Mouse (Mus musculus) CH12.LX (cell line): Measurements from ENCODE around the gene Itpr1. TPM values are rescaled to one million over a fixed set of nuclear protein-coding genes. Genes with fewer than 3 reads are reported as not detected.
A peak's percentile ranks its signal among the peaks of the same experiment; 100 is the strongest.

ENCODE experiments used
- DNase-seq: peaks from one replicate; pipeline ENCODE4 v3.0.0-alpha.2; 2013; ENCODE audit errors: extremely low read depth
- H3K27ac ChIP-seq: 2 replicates; pipeline ENCODE4 v1.5.1; 2012; ENCODE audit warnings: low read depth, mild to moderate bottlenecking, control low read depth, moderate library complexity; ENCODE audit not compliant: insufficient read depth
- H3K27me3 ChIP-seq: replicated peaks from 2 replicates; pipeline ENCODE3; 2012; ENCODE audit warnings: inconsistent platforms
- H3K36me3 ChIP-seq, 2 experiments: replicated peaks in 1 of 2; 2 replicates each; pipeline versions ENCODE3 to v1.6.1; 2012; ENCODE audit warnings: inconsistent platforms in 1 of 2, low read length in 1 of 2, mild to moderate bottlenecking in 1 of 2, mixed read lengths in 1 of 2, moderate library complexity in 1 of 2; ENCODE audit not compliant: control insufficient read depth in 1 of 2, insufficient read depth in 1 of 2
- H3K4me1 ChIP-seq, 2 experiments: 2 replicates each; pipeline ENCODE4 v1.6.1; 2012; ENCODE audit warnings: inconsistent platforms in 1 of 2, moderate library complexity in 1 of 2; ENCODE audit not compliant: insufficient read depth in 2 of 2, control insufficient read depth in 1 of 2
- H3K4me2 ChIP-seq: 2 replicates; pipeline ENCODE4 v1.6.1; 2012; ENCODE audit warnings: low read depth, mild to moderate bottlenecking, control low read depth; ENCODE audit not compliant: poor library complexity, insufficient read depth, severe bottlenecking
- H3K4me3 ChIP-seq, 3 experiments: fragments of 150-350 bp in 1 of 3; sonication (generic) in 1 of 3; replicated peaks in 1 of 3; 2 replicates each; pipeline versions ENCODE3 to v1.5.1; 2011 to 2012; ENCODE audit warnings: low read depth in 2 of 3, low read length in 2 of 3, mild to moderate bottlenecking in 2 of 3, moderate library complexity in 2 of 3, control low read depth in 1 of 3, improper control_type of control experiment in 1 of 3, inconsistent platforms in 1 of 3, mixed read lengths in 1 of 3; ENCODE audit not compliant: poor library complexity in 1 of 3
- H3K79me2 ChIP-seq: replicated peaks from 2 replicates; pipeline ENCODE4 v1.6.1; 2012; ENCODE audit warnings: mild to moderate bottlenecking, moderate library complexity; ENCODE audit not compliant: control insufficient read depth, poor library complexity, insufficient read depth, severe bottlenecking; ENCODE audit errors: extremely low read depth
- H3K9ac ChIP-seq: 2 replicates; pipeline ENCODE4 v1.6.1; 2012; ENCODE audit warnings: low read depth, mild to moderate bottlenecking, control low read depth, moderate library complexity; ENCODE audit not compliant: insufficient read depth
- H3K9me3 ChIP-seq: replicated peaks from 2 replicates; pipeline ENCODE3; 2012; ENCODE audit warnings: low read length, inconsistent platforms, mixed read lengths
- BHLHE40 ChIP-seq: IDR thresholded peaks from 2 replicates; pipeline ENCODE4 v1.6.1; 2011; ENCODE audit warnings: mild to moderate bottlenecking, low read depth, low read length, improper control_type of control experiment
- CHD1 ChIP-seq: IDR thresholded peaks from 2 replicates; pipeline ENCODE4 v1.6.1; 2012; ENCODE audit warnings: low read depth, low read length, improper control_type of control experiment, inconsistent platforms
- E2F4 ChIP-seq: IDR thresholded peaks from 2 replicates; pipeline ENCODE4 v1.6.1; 2011; ENCODE audit warnings: low read depth, low read length, improper control_type of control experiment; ENCODE audit not compliant: insufficient replicate concordance
- EP300 ChIP-seq: IDR thresholded peaks from 2 replicates; pipeline ENCODE4 v1.6.1; 2011; ENCODE audit warnings: low read length, improper control_type of control experiment
- ETS1 ChIP-seq: conservative IDR thresholded peaks from 2 replicates; pipeline ENCODE4 v1.6.1; 2012; ENCODE audit warnings: low read depth, mild to moderate bottlenecking, inconsistent platforms, low read length, improper control_type of control experiment, moderate library complexity
- GABPA ChIP-seq: IDR thresholded peaks from 2 replicates; pipeline ENCODE4 v1.6.1; 2012; ENCODE audit warnings: low read depth, low read length, improper control_type of control experiment, inconsistent platforms; ENCODE audit not compliant: insufficient replicate concordance
- IRF4 ChIP-seq: IDR thresholded peaks from 2 replicates; pipeline ENCODE4 v1.6.1; 2014; ENCODE audit warnings: low read depth, mild to moderate bottlenecking, inconsistent platforms, low read length, improper control_type of control experiment
- JUN ChIP-seq: IDR thresholded peaks from 2 replicates; pipeline ENCODE4 v1.6.1; 2011; ENCODE audit warnings: low read depth, mild to moderate bottlenecking, low read length, improper control_type of control experiment, moderate library complexity; ENCODE audit not compliant: insufficient read depth
- JUND ChIP-seq: conservative IDR thresholded peaks from 2 replicates; pipeline ENCODE4 v1.6.1; 2011; ENCODE audit warnings: low read depth, low read length, improper control_type of control experiment
- MAFK ChIP-seq: IDR thresholded peaks from 2 replicates; pipeline ENCODE4 v1.6.1; 2011; ENCODE audit warnings: low read length, improper control_type of control experiment; ENCODE audit not compliant: insufficient replicate concordance
- MAZ ChIP-seq: IDR thresholded peaks from 2 replicates; pipeline ENCODE4 v1.6.1; 2012; ENCODE audit warnings: low read depth, mild to moderate bottlenecking, inconsistent platforms, low read length, improper control_type of control experiment, moderate library complexity
- MEF2A ChIP-seq: IDR thresholded peaks from 2 replicates; pipeline ENCODE4 v1.6.1; 2014; ENCODE audit warnings: low read depth, mild to moderate bottlenecking, inconsistent platforms, low read length, improper control_type of control experiment, borderline replicate concordance
- MYC ChIP-seq: IDR thresholded peaks from 2 replicates; pipeline ENCODE4 v1.6.1; 2011; ENCODE audit warnings: low read depth, mild to moderate bottlenecking, improper control_type of control experiment, low read length
- NRF1 ChIP-seq: IDR thresholded peaks from 2 replicates; pipeline ENCODE4 v1.6.1; 2014; ENCODE audit warnings: low read depth, mild to moderate bottlenecking, inconsistent platforms, low read length, improper control_type of control experiment, moderate library complexity
- PAX5 ChIP-seq: IDR thresholded peaks from 2 replicates; pipeline ENCODE4 v1.6.1; 2012; ENCODE audit warnings: low read length, inconsistent platforms, mixed read lengths
- POLR2A ChIP-seq: IDR thresholded peaks from 2 replicates; pipeline ENCODE4 v1.6.1; 2011; ENCODE audit warnings: low read depth, mild to moderate bottlenecking, improper control_type of control experiment, low read length
- POLR2AphosphoS2 ChIP-seq: IDR thresholded peaks from 2 replicates; pipeline ENCODE4 v1.6.1; 2011; ENCODE audit warnings: low read depth, low read length, improper control_type of control experiment
- RAD21 ChIP-seq: IDR thresholded peaks from 2 replicates; pipeline ENCODE4 v1.6.1; 2011; ENCODE audit warnings: low read depth, mild to moderate bottlenecking, low read length, improper control_type of control experiment, moderate library complexity
- SIN3A ChIP-seq: IDR thresholded peaks from 2 replicates; pipeline ENCODE4 v1.6.1; 2012; ENCODE audit warnings: low read length, improper control_type of control experiment, inconsistent platforms
- SMC3 ChIP-seq: IDR thresholded peaks from 2 replicates; pipeline ENCODE4 v1.6.1; 2011; ENCODE audit warnings: low read depth, low read length, improper control_type of control experiment
- TBP ChIP-seq: conservative IDR thresholded peaks from 2 replicates; pipeline ENCODE4 v1.6.1; 2011; ENCODE audit warnings: low read depth, low read length, improper control_type of control experiment
- TCF12 ChIP-seq: IDR thresholded peaks from 2 replicates; pipeline ENCODE4 v1.6.1; 2014; ENCODE audit warnings: low read depth, mild to moderate bottlenecking, inconsistent platforms, low read length, improper control_type of control experiment
- USF1 ChIP-seq: IDR thresholded peaks from 2 replicates; pipeline ENCODE4 v1.6.1; 2014; ENCODE audit warnings: low read depth, mild to moderate bottlenecking, inconsistent platforms, low read length, improper control_type of control experiment
- USF2 ChIP-seq: conservative IDR thresholded peaks from 2 replicates; pipeline ENCODE4 v1.6.1; 2011; ENCODE audit warnings: low read depth, low read length, improper control_type of control experiment
- ZC3H11A ChIP-seq: IDR thresholded peaks from 2 replicates; pipeline ENCODE4 v1.6.1; 2012; ENCODE audit warnings: low read depth, mild to moderate bottlenecking, inconsistent platforms, low read length, improper control_type of control experiment
- ZMIZ1 ChIP-seq: IDR thresholded peaks from 2 replicates; pipeline ENCODE4 v1.6.1; 2012; ENCODE audit warnings: low read depth, mild to moderate bottlenecking, inconsistent platforms, low read length, improper control_type of control experiment
- ZNF384 ChIP-seq: IDR thresholded peaks from 2 replicates; pipeline ENCODE4 v1.6.1; 2012; ENCODE audit warnings: low read depth, low read length, improper control_type of control experiment, inconsistent platforms
- dilution Hi-C: fragments of 300-500 bp; cut with MboI; formaldehyde crosslinking; loops from 2 replicates; pipeline ENCODE4 v1.14.3; 2020; ENCODE audit warnings: low sequenced_read_pairs; ENCODE audit not compliant: extremely low pct_unique_long_range_greater_than_20kb, extremely low pct_ligation_motif_present
- in situ Hi-C: fragments of 300-500 bp; cut with MboI; formaldehyde crosslinking; loops from 3 replicates; pipeline ENCODE4 v1.14.3; 2019; ENCODE audit warnings: low sequenced_read_pairs, low pct_ligation_motif_present, low pct_unique_long_range_greater_than_20kb, mixed read lengths
- polyA plus RNA-seq: library from polyadenylated mRNA; unstranded; fragments of >175 nt; gene quantifications from 2 replicates; pipeline ENCODE4 v1.2.1, GENCODE M21; 2012; ENCODE audit warnings: low read depth; ENCODE audit not compliant: insufficient read length
- total RNA-seq, 2 experiments: library from RNA; depleted of rRNA; stranded (reverse); fragments of 300-350 nt in 1 of 2; fragments of >200 nt in 1 of 2; gene quantifications; 2 replicates each; pipeline ENCODE4 v1.2.3; 2012 to 2014

The Itpr1 gene
- total and polyA plus RNA-seq, 3 experiments = 42.8 to 73.1 (median 53.4) TPM

DNA sequence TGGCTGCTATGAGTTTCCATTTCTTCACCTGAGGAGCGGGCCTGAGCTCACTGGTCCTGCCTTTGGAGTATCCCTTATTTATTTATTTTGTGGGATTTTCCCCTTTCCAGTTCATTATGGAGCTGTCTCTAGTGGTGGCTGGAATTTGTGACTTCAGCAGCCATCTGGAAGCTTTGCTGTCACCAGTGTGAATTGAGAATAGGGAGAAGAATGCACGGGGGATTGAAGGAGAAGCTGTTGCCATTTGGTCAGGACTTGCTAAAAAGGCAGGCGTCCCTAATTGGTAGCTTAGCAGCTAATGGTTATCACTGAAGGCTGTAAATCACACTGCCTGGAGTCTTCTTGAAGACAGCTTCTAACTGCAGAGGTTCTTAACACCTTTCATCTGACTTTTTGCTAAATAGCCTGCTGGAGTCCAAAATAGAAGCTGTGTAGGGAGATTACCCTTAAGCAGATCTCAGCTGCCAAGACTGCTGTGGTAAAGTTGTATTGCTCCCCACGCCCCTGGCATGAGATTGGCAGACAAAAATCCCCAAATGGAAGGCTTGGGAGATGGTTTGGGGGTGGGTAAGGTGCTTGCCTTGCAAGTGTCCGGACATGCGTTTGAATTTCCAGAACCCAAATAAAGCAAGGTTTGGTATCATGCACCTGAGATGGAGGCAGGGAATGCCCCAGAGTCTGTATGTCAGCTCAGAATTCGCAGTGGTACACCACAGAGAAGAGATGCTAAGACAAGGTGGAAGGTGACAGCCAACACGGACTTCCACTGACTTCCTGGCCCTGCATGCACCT is 96.7 kb downstream of the Itpr1 start:
- Histone ChIP-seq H3K4me2 (no peak overlapping the region), H3K4me1 (peaks cover 35 to 88% of the 10 kb centered on the region in 2 experiments), H3K27ac (no peak overlapping the region; the same call in 1 of the 2 replicates), H3K36me3 (peaks cover 3 to 39% of the 10 kb centered on the region in 2 experiments), H3K9ac (no peak overlapping the region)
- in situ Hi-C loops = no loop called here
- peak; percentile 41; the same call in 1 of the 2 replicates for TF ChIP-seq EP300
- no peak for TF ChIP-seq PAX5
- no peak for TF ChIP-seq POLR2AphosphoS2
- no peak for TF ChIP-seq POLR2A
- TF ChIP-seq ETS1 = peak; percentile 56; the same call in 1 of the 2 replicates
- TF ChIP-seq ZNF384 = no peak
- TF ChIP-seq MEF2A = peak; percentile 67
- no peak for TF ChIP-seq CHD1
- no peak for TF ChIP-seq MAFK
- TF ChIP-seq TCF12 = no peak
- no peak for TF ChIP-seq GABPA
- TF ChIP-seq BHLHE40 = peak; percentile 26; the same call in 1 of the 2 replicates
- no peak for TF ChIP-seq IRF4
- no peak for TF ChIP-seq MYC
- TF ChIP-seq, all 38 proteins: peak for 4
- dilution Hi-C loops = no loop called here
- no peaks in the 10 kb centered on the region for H3K27me3 ChIP-seq
- peak; percentile 27 for DNase-seq
- peaks cover 19% of the 10 kb centered on the region for H3K79me2 ChIP-seq
- H3K9me3 ChIP-seq = no peaks in the 10 kb centered on the region
- H3K4me3 ChIP-seq = no peak overlapping the region

DNA sequence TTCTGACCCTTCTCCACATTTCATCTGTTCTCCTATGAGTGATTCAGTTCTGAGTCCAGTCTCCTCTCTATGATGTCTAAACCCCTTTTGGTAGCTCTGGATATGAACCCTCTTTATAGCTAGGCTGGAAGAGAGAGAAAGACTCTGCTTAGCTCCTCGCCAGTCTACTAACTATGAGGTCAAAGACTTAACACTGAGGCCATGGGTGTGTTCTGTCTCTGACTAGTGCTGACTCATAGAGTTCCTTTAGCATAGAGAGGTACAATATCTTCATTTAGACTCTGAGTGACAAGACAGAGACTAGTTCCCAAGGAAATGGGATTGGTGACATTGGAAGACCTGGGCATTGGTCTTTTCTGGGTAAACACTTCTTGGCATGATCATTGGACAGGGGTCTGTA is 100.2 kb downstream of the Itpr1 start:
- in situ Hi-C loops (no loop called here), dilution Hi-C loops (no loop called here)
- H3K4me2 ChIP-seq = no peak overlapping the region

More for the DNA sequence above, 100.2 kb downstream of the Itpr1 start:
- no peak for TF ChIP-seq USF2
- TF ChIP-seq CHD1 = no peak
- no peak for TF ChIP-seq MAZ
- no peak for TF ChIP-seq SMC3
- TF ChIP-seq E2F4 = no peak
- TF ChIP-seq NRF1 = no peak
- no peak for TF ChIP-seq USF1
- no peak for TF ChIP-seq TCF12
- TF ChIP-seq JUND = no peak
- TF ChIP-seq TBP = no peak
- no peak for TF ChIP-seq IRF4
- TF ChIP-seq ZMIZ1 = no peak
- no peak for TF ChIP-seq PAX5
- no peak for TF ChIP-seq JUN
- no peak for TF ChIP-seq POLR2AphosphoS2
- no peak for TF ChIP-seq SIN3A
- no peak for TF ChIP-seq ZC3H11A
- no peak for TF ChIP-seq ETS1
- no peak for TF ChIP-seq RAD21
- TF ChIP-seq, all 38 proteins: peak for 0
- DNase-seq = no peak
- Histone ChIP-seq H3K9me3 (no peaks in the 10 kb centered on the region), H3K9ac (no peak overlapping the region), H3K27ac (no peak overlapping the region), H3K36me3 (peaks cover 3 to 44% of the 10 kb centered on the region in 2 experiments), H3K79me2 (peaks cover 10% of the 10 kb centered on the region), H3K4me1 (peaks cover 29 to 83% of the 10 kb centered on the region in 2 experiments), H3K4me3 (no peak overlapping the region), H3K27me3 (no peaks in the 10 kb centered on the region)
